Mouse (Mus musculus): ENCODE data around the gene Alpi.
A peak's percentile ranks its signal among the peaks of the same experiment; 100 is the strongest.

Alpi gene

DNA sequence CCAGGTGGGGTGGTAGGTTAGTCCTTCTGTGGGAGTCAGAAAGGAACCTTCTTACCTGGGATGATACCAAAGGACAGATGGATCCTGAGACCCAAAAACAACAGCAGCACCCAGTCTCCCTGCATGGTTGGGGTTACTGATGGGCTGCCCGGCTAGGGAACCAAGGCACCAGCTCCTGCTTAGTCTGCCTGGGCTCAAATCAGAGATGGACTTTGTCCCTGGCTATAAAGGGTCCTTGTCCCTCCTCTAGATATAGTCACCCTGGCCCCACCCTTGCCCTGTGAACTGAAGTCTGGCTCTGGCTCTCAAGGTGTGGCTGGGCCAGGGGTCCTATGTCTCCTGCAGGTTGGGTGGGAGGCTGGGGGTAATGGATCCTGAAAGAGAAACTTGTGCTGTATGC is at the start of gene Alpi:
Gene Alpi (minus strand): TSS at position 196 of the 400 bp plus-strand sequence.
- no peak for DNase-seq (ENCODE audit: low spot score)

- DNase-seq (ENCODE audit: low spot score), result no peak
Observed at GRCm38 (mm10) chr1:87149422-87149821, 48.0 kb upstream of the Alpi start.

- DNase-seq (ENCODE audit: low spot score), result no peak
Observed at GRCm38 (mm10) chr1:87143141-87143540, 41.7 kb upstream of the Alpi start.

DNA sequence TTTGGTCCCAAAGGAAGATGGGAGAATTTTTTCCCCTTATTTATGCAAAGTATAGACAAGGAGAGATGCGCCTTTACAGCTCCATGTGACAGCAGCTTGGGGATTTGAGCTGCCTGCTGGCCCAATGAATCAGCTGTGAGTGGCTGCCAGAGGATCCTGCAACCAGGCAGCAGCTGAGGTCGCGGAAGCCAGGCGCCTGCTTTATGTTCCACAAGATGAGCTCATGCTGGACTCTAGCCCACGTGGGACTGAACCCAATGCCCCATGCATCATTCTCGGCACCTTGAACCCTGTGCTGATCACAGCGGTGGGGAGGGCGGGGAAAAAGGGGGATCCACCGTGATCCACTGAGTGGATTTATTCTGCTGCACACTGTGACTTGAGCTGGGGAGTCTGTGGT is 41.0 kb upstream of the Alpi start:
- no peak for DNase-seq (ENCODE audit: low spot score)

GRCm38 (mm10) chr1:87141550-87141949 is 40.1 kb upstream of the Alpi start:
- no peak for DNase-seq (ENCODE audit: low spot score)

DNA sequence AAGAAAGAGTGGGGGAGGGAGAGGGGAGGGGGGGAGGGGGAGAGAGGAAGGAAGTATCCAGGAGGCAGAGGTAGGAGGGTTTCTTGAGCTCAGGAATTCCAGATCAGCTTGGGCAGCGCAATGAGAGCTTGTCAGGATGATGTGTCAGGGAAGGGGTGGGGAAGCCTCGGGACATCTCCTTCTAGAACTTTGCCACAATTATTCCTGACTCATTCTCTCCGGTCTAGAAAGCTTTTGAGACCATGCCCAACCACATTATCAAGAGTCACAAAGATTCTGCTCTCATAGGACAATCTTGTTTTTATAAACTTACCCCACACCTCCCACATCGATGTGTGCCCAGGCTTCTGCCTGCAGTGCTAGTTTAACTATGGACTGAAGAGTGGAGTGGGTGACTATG is 30.4 kb upstream of the Alpi start:
- no peak for DNase-seq (ENCODE audit: low spot score)

DNA sequence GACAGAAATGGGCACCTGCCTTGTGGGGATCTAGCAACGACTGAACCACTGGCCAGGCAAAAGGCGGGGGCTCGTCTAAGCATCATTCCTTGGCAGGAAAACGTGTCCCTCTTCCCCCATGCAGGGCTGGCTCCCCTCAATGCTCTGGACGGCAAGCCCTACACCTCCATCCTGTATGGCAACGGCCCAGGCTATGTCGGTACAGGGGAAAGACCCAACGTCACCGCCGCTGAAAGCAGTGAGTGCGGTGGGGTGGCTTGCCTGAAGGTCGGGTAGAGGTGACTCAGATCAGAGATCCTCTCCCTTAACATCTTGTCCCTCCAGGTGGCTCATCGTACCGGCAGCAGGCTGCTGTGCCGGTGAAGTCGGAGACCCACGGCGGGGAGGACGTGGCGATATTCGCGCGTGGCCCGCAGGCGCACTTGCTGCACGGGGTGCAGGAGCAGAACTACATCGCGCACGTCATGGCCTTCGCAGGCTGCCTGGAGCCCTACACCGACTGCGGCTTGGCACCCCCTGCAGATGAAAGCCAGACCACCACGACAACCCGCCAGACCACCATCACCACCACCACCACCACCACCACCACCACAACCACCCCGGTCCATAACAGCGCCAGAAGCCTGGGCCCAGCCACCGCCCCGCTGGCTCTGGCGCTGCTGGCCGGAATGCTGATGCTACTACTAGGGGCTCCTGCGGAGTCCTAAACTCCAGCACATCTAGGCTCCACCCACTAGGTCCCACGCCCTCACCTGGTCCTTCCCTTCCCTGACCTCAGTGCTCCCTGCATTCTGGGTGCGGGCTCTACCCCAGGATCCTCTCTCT is 26.0 kb upstream of the Alpi start:
- peak; percentile 36 for DNase-seq (ENCODE audit: low spot score)

DNA sequence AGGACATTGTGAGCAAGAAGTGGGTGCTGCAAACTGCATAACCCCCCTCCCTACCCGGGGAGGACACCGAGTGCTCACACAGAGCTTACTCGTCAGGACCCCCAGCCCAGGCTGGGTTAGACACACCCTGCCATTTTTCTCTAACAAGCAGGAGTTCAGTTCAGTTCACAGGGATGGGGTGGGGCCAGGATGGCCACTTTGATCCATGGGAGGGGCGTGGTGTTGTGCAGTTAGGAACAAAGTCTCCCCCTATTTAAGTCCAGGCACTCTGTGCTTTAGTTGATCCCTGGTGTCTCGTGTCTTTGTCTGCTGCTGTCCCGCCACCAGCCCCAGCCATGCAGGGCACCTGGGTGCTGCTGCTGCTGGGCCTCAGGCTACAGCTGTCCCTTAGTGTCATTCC is 23.3 kb upstream of the Alpi start, which contains the start of gene Akp3:
Gene Akp3 (plus strand): TSS at position 301 of the 400 bp plus-strand sequence.
- no peak for DNase-seq (ENCODE audit: low spot score)

- no peak for DNase-seq (ENCODE audit: low spot score)
Observed at GRCm38 (mm10) chr1:87114784-87115183, 13.4 kb upstream of the Alpi start.

GRCm38 (mm10) chr1:87111719-87112354 is 10.4 kb upstream of the Alpi start:
- DNase-seq (ENCODE audit: low spot score), result peak; percentile 47

DNA sequence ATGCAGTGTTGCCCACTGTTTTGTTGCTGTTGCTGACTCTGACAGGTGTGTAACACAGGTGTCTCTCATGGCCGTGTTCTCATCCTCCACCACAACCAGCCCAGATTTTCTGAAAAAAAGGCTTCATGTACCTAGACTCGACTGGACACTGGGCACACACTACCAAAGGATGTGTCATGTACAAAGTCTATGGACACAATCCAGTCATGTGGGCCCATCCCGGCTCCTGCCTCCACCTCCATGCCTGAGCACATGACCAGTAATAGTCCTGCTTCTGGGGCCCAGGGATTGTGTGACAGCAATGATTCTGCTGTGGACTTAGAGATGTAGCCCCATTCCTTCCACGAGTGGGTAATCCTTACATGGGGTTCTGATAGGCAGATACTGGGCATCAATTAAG is 7.2 kb upstream of the Alpi start:
- DNase-seq (ENCODE audit: low spot score), result no peak

GRCm38 (mm10) chr1:87106536-87106935 is 5.1 kb upstream of the Alpi start:
- DNase-seq (ENCODE audit: low spot score), result no peak

- no peak for DNase-seq (ENCODE audit: low spot score)
Observed at GRCm38 (mm10) chr1:87103936-87104335, 2.5 kb upstream of the Alpi start.

GRCm38 (mm10) chr1:87102114-87102513 is 708 bp upstream of the Alpi start:
- DNase-seq (ENCODE audit: low spot score), result no peak

- DNase-seq (ENCODE audit: low spot score), result peak; percentile 65
Observed at GRCm38 (mm10) chr1:87098358-87098975, 2.9 kb downstream of the Alpi start.

- no peak for DNase-seq (ENCODE audit: low spot score)
Observed at GRCm38 (mm10) chr1:87095642-87096041, 5.8 kb downstream of the Alpi start.

DNA sequence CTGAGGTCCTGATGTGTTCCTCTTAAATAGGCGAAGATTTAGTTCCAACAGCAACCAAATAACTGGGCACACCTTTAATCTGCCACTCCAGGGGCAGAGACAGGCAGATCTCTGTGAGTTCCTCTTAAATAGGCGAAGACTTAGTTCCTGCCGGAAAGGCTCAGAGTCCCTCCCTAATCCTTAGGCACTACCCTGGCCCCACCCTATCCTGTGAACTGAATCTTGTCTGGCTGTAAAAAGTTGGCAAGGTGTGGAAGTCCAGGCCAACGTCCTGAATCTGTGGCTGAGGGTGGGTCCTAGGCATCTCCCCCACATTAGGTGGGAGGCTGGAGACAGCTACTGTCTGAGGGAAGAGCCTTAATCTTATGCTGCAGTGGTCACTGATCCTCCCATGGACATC is 11.6 kb downstream of the Alpi start, which contains the start of gene Alppl2:
Gene Alppl2 (minus strand): TSS at position 101 of the 400 bp plus-strand sequence.
- no peak for DNase-seq (ENCODE audit: low spot score)

DNA sequence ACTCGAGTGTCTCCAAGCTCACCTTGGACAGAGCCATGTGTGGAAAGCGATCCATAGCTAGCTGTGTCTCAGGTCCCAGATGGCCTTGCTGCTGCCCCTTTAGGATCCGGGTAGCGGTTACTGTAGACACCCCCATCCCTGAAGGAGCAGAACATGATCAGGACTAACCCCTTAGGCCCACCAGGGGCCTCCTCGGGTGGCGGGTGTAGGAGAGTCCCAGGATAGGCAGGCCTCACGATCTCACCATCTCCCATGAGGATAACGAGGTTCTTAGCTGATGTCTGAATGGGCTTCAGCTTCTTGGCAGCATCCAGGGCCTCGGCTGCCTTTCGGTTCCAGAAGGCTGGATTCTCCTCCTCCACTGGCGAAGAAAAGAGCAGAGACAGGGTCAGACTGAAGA is 12.2 kb downstream of the Alpi start:
- no peak for DNase-seq (ENCODE audit: low spot score)

DNA sequence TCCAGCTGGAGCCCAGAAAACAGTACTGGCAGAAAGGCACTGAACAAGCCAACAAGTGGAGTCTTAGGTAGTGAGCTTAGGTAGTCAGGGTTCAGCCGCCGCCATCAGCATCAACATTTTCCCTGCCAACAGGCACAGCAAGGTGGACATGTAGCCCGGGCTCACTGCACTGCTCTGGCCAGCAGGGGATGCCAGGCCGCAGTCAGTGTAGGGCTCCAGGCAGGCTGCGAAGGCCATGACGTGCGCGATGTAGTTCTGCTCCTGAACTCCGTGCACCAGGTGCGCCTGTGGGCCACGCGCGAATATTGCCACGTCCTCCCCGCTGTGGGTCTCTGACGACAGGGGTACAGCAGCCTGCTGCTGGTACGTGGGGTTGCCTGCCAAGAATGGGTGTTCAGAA is 14.4 kb downstream of the Alpi start:
- no peak for DNase-seq (ENCODE audit: low spot score)

GRCm38 (mm10) chr1:87086196-87086595 is 15.2 kb downstream of the Alpi start:
- DNase-seq (ENCODE audit: low spot score), result no peak

DNA sequence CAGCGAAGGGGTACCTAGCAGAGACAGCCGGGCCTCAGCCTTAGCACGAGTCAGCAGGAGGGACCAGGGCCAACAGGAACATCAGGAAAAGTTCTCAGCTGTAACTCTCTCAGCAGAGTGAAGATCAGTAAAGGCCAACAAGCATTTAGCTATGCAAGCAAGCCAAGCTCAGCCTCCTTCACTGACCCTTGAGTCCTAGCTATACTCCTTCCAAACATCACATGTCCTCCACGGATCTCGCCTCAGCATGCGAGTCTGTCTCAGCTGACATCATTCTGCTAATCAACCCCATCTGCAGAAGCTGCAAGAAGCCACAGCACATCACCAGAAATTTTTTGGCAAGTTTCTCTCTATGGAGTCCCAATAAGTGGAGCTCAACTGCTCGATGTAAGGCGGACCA is 27.6 kb downstream of the Alpi start:
- DNase-seq (ENCODE audit: low spot score), result no peak

DNA sequence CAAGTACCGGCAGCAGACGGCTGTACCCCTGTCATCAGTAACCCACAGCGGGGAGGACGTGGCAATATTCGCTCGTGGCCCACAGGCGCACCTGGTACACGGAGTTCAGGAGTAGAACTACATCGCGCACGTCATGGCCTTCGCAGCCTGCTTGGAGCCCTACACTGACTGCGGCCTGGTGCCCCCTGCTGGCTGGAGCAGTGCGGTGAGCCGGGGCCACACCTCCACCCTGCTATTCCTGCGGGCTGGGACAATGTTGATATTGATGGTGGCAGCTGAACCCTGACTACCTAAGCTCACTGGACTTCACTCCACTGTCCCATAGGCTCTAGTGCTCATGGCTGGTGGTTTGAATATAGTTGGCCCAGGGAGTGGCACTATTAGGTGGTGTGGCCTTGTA is 30.7 kb downstream of the Alpi start:
- peak; percentile 45 for DNase-seq (ENCODE audit: low spot score)

GRCm38 (mm10) chr1:87060913-87061312 is 40.5 kb downstream of the Alpi start:
- no peak for DNase-seq (ENCODE audit: low spot score)

Measured in ovary, postnatal 36 days (tissue).